Mouse (Mus musculus) midbrain, embryonic 16.5 days (tissue): ENCODE data around the gene Ube2n. TPM values are rescaled to one million over a fixed set of nuclear protein-coding genes. Genes with fewer than 3 reads are reported as not detected.

Experiments
- ATAC-seq: fragments of 200-750 bp; cut with Nextera tagmentation; 2 replicates; pipeline ENCODE4 v1.8.0; 2017; ENCODE audit warnings: moderate TSS enrichment
- H3K27ac ChIP-seq: fragments of 300-500 bp; sonication (generic); 2 replicates; pipeline ENCODE4 v1.5.1; 2014; ENCODE audit warnings: mild to moderate bottlenecking, low read length, mixed read lengths
- H3K27me3 ChIP-seq: fragments of 300-500 bp; sonication (generic); 2 replicates; pipeline ENCODE4 v1.6.1; 2014; ENCODE audit warnings: low read depth, low read length, mixed read lengths; ENCODE audit not compliant: control insufficient read depth, insufficient read depth
- H3K36me3 ChIP-seq: fragments of 300-500 bp; sonication (generic); 2 replicates; pipeline ENCODE4 v1.6.1; 2014; ENCODE audit warnings: mild to moderate bottlenecking, low read length, moderate library complexity, mixed read lengths; ENCODE audit not compliant: control insufficient read depth, insufficient read depth
- H3K4me1 ChIP-seq: fragments of 300-500 bp; sonication (generic); 2 replicates; pipeline ENCODE4 v1.6.1; 2014; ENCODE audit warnings: mild to moderate bottlenecking, low read length, mixed read lengths; ENCODE audit not compliant: control insufficient read depth, insufficient read depth
- H3K4me2 ChIP-seq: fragments of 300-500 bp; sonication (generic); 2 replicates; pipeline ENCODE4 v1.6.1; 2014; ENCODE audit warnings: mild to moderate bottlenecking, low read length, mixed read lengths
- H3K4me3 ChIP-seq: fragments of 300-500 bp; sonication (generic); 2 replicates; pipeline ENCODE4 v1.5.1; 2014; ENCODE audit warnings: low read depth, mild to moderate bottlenecking, low read length, moderate library complexity, mixed read lengths
- H3K9ac ChIP-seq: fragments of 300-500 bp; sonication (generic); 2 replicates; pipeline ENCODE4 v1.6.1; 2014; ENCODE audit warnings: low read depth, low read length, mixed read lengths
- H3K9me3 ChIP-seq: fragments of 300-500 bp; sonication (generic); replicated peaks from 2 replicates; pipeline ENCODE4 v1.6.1; 2014; ENCODE audit warnings: mild to moderate bottlenecking, low read length, mixed read lengths; ENCODE audit not compliant: control insufficient read depth, poor library complexity, severe bottlenecking
- WGBS: fragments of 180-500 bp; shearing (Covaris S2); extraction: QIAGEN DNeasy Blood & Tissue Kit; methylation state at CpG from one replicate; pipeline ENCODE4 v1.1.7; 2014; 5-methylcytosine and 5-hydroxymethylcytosine counted together
- polyA plus RNA-seq: library from polyadenylated mRNA; unstranded; fragments of >200 nt; fragmentation: Nextera tagmentation; extraction: Ambion mirVana; gene quantifications from 2 replicates; pipeline ENCODE4 v1.2.1, GENCODE M21; 2015

The Ube2n gene
- polyA plus RNA-seq, 1 experiment from 2014 or later, result 373 TPM

DNA sequence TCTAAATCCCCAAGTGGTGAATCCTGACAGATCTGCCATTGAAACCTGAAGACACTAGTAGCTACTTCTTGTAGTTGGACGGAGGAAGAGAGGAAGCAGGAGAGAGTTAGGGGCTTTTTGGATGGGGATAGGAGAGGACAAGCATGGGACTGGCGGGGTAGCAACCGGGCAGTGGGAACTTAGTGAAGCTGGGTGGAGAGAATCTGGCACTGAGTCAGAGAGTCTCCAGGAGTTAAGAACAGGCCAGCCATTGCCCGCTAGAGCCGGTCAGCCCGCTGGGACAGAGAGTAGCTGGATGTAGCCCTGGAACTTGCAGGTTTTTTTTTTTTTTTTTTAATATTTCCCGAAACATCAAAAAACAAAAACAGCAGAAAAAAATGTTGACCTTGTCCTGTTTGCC lies 18.4 kb downstream of the Ube2n start:
- H3K36me3 ChIP-seq, result no peaks in the 10 kb centered on the region
- ATAC-seq, result no peak
- WGBS, result 93% methylated on average over 7 of the region's 7 CpGs

GRCm38 (mm10) chr10:95535399-95536221 lies 20.7 kb downstream of the Ube2n start:
- no peak overlapping the region for H3K4me3 ChIP-seq
- no peak overlapping the region for H3K27ac ChIP-seq
- H3K36me3 ChIP-seq, result no peaks in the 10 kb centered on the region
- H3K4me2 ChIP-seq, result no peak overlapping the region
- 0 out of 2 replicates have a peak, but pooled peaks cover 2% of the 10 kb centered on the region for H3K4me1 ChIP-seq
- no peak overlapping the region for H3K9ac ChIP-seq
- H3K27me3 ChIP-seq, result no peaks in the 10 kb centered on the region
- WGBS, result 92% methylated on average over 7 of the region's 8 CpGs
- no peaks in the 10 kb centered on the region for H3K9me3 ChIP-seq
- no peak for ATAC-seq

More for the DNA sequence above, 18.4 kb downstream of the Ube2n start:
- Histone ChIP-seq H3K4me3 (no peak overlapping the region), H3K27me3 (no peaks in the 10 kb centered on the region), H3K27ac (no peak overlapping the region), H3K9me3 (no peaks in the 10 kb centered on the region), H3K9ac (no peak overlapping the region), H3K4me1 (0 out of 2 replicates have a peak, but pooled peaks cover 2% of the 10 kb centered on the region), H3K4me2 (no peak overlapping the region)

DNA sequence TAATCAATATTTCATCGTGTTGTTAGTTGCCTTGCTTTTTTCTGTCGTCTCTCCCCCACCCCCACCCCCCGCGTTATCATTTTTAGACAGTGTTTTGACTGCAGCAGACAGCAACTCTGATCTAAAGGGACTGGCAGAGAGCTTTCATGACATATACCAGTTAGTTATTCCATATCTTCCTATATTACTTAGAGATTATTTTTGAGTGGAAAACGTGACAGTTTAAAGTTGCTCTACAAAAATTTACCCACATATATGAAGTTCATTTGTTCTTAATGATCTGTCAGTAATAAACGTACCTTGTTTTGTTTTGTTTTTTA lies 21.2 kb downstream of the Ube2n start:
- no peaks in the 10 kb centered on the region for H3K36me3 ChIP-seq
- H3K4me3 ChIP-seq, result no peak overlapping the region
- no peak for ATAC-seq
- no peaks in the 10 kb centered on the region for H3K9me3 ChIP-seq
- H3K9ac ChIP-seq, result no peak overlapping the region
- H3K27ac ChIP-seq, result no peak overlapping the region
- no peaks in the 10 kb centered on the region for H3K27me3 ChIP-seq
- no peak overlapping the region for H3K4me2 ChIP-seq
- 90% methylated on average over 6 of the region's 6 CpGs for WGBS
- H3K4me1 ChIP-seq, result no peaks in the 10 kb centered on the region

DNA sequence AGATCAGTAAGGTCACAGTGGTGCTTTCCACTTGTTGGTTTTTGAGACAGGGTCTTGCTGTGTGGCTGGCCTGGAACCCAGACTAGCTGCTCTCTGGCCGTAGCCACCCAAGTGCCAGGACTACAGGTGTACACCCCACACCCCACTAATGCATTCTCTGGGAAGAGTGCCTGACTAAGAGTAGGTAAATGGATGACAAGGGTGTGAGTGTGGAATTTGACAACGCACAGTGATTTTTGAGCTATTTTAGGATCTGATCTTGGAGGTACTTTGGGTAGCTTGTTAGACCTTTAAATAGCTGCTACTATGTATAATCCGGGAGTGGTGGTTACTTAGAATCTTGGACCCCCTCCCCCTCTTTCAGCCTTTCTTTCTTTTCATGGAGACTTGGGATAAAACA lies 24.3 kb downstream of the Ube2n start:
- Histone ChIP-seq H3K27me3 (no peaks in the 10 kb centered on the region), H3K36me3 (peaks cover 3% of the 10 kb centered on the region; the same call in 1 of the 2 replicates), H3K4me2 (no peak overlapping the region), H3K4me3 (no peak overlapping the region), H3K9ac (no peak overlapping the region), H3K27ac (no peak overlapping the region), H3K9me3 (no peaks in the 10 kb centered on the region), H3K4me1 (no peaks in the 10 kb centered on the region)
- ATAC-seq, result no peak
- WGBS, result 90% methylated on average over 3 of the region's 3 CpGs

DNA sequence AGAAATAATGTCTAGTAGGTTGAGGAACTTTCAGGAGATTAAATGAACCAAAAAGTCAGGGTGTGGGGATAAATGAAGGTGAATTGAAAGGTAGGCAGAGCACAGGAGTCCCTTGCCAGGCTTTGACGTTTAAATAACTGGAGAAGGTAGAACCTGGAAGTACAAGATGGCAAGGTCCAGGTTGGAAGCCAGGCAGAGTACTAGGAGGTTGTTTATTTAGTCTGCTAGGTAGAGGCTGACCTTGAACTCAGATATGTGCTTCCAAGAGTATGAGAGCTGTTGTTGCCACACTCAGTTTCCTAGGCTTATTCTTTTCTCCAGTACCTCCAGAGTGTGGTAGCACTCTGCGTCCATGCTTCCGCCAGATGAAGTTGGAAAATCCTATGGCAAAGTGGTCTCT lies 24.9 kb downstream of the Ube2n start:
- H3K4me2 ChIP-seq, result no peak overlapping the region
- WGBS, result 92% methylated on average over 3 of the region's 3 CpGs

DNA sequence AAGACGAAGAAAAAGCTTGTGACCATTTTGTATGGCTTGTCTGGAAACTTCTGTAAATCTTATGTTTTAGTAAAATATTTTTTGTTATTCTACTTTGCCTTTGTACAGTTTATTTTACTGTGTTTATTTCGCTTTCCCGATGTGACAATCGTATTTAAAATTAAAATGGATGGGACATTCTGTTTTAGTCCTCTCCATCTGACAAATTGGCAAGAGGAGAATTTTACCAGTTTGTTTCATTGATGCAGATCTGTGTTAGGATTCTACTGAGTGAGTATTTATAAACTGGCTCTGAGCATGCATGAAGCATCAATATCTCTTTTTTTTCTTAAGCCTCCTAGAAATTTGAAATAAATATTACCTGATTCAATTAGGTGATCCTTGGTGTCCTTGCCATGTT lies 28.0 kb downstream of the Ube2n start:
- H3K4me2 ChIP-seq, result no peak overlapping the region
- H3K4me3 ChIP-seq, result no peak overlapping the region
- ATAC-seq, result no peak
- H3K36me3 ChIP-seq, result peaks cover 5% of the 10 kb centered on the region; the same call in 1 of the 2 replicates
- H3K9ac ChIP-seq, result no peak overlapping the region
- H3K27ac ChIP-seq, result no peak overlapping the region
- H3K27me3 ChIP-seq, result no peaks in the 10 kb centered on the region
- H3K9me3 ChIP-seq, result no peaks in the 10 kb centered on the region
- H3K4me1 ChIP-seq, result no peaks in the 10 kb centered on the region
- WGBS, result 94% methylated on average over 4 of the region's 4 CpGs

More for the DNA sequence above, 24.9 kb downstream of the Ube2n start:
- no peak overlapping the region for H3K4me3 ChIP-seq
- H3K4me1 ChIP-seq, result no peaks in the 10 kb centered on the region
- no peak for ATAC-seq
- no peaks in the 10 kb centered on the region for H3K9me3 ChIP-seq
- H3K9ac ChIP-seq, result no peak overlapping the region
- peaks cover 5% of the 10 kb centered on the region; the same call in 1 of the 2 replicates for H3K36me3 ChIP-seq
- no peak overlapping the region for H3K27ac ChIP-seq
- H3K27me3 ChIP-seq, result no peaks in the 10 kb centered on the region

- H3K4me1 ChIP-seq, result no peaks in the 10 kb centered on the region
- ATAC-seq, result no peak
- 96% methylated on average over 2 of the region's 2 CpGs for WGBS
- no peak overlapping the region for H3K9ac ChIP-seq
- H3K27ac ChIP-seq, result no peak overlapping the region
- H3K36me3 ChIP-seq, result peaks cover 6% of the 10 kb centered on the region; the same call in 1 of the 2 replicates
- no peaks in the 10 kb centered on the region for H3K27me3 ChIP-seq
- no peak overlapping the region for H3K4me3 ChIP-seq
- H3K9me3 ChIP-seq, result no peaks in the 10 kb centered on the region
- no peak overlapping the region for H3K4me2 ChIP-seq
Observed at GRCm38 (mm10) chr10:95543377-95543776, 28.4 kb downstream of the Ube2n start.

GRCm38 (mm10) chr10:95544004-95544403 lies 29.1 kb downstream of the Ube2n start:
- Histone ChIP-seq H3K27me3 (no peaks in the 10 kb centered on the region), H3K4me1 (no peaks in the 10 kb centered on the region), H3K4me2 (no peak overlapping the region), H3K27ac (no peak overlapping the region), H3K9me3 (no peaks in the 10 kb centered on the region), H3K36me3 (peaks cover 9% of the 10 kb centered on the region; the same call in 1 of the 2 replicates), H3K4me3 (no peak overlapping the region), H3K9ac (no peak overlapping the region)
- ATAC-seq, result no peak

DNA sequence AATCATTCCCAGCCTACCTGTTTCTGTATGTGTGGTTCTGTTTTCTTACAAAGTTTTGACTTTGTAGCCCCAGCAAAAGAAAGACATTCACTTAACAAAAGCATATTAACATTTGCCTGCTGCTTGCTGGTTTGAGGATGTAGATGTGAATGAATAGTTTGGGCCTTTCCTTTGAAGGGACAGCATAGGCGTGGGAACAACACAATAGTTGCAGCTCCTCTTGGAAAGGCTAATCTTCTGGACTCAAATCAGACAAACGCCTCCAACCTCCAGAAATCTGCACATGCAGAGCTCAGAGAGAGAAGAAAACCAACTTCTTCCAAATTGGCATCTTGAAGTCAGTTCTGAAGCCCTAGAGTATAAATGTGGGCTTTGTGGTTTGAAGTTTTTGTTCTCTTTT lies 29.7 kb downstream of the Ube2n start:
- H3K36me3 ChIP-seq, result peaks cover 11% of the 10 kb centered on the region; the same call in 1 of the 2 replicates
- no peak overlapping the region for H3K27ac ChIP-seq

More for the DNA sequence above, 29.7 kb downstream of the Ube2n start:
- ATAC-seq, result no peak
- no peaks in the 10 kb centered on the region for H3K27me3 ChIP-seq
- no peak overlapping the region for H3K4me3 ChIP-seq
- no peaks in the 10 kb centered on the region for H3K4me1 ChIP-seq
- H3K9ac ChIP-seq, result no peak overlapping the region
- 43% methylated on average over 2 of the region's 2 CpGs for WGBS
- no peak overlapping the region for H3K4me2 ChIP-seq
- H3K9me3 ChIP-seq, result no peaks in the 10 kb centered on the region
